Mouse (Mus musculus): Measurements from ENCODE around the gene Cpeb3.

- no peak for TF ChIP-seq CTCF (IDR thresholded peaks at IDR 0.05; ENCODE audit: control insufficient read depth, insufficient read depth, insufficient read length)
- TF ChIP-seq MYOG (IDR thresholded peaks at IDR 0.05; ENCODE audit: control insufficient read depth, extremely low read depth, insufficient read length), result no peak
- TF ChIP-seq MAX (IDR thresholded peaks at IDR 0.05), result no peak
These were observed 164.0 kb downstream of the Cpeb3 start for GRCm38 (mm10) chr19:37044431-37044830.
